Mouse (Mus musculus): Measurements from ENCODE around the gene Gata3.

The Gata3 gene

GRCm38 (mm10) chr2:9875220-9875619, 14.6 kb downstream of the Gata3 start:
- in situ Hi-C loops (cut with MboI, MseI), result loop anchor here (10.0 kb wide), 1 partner anchor 500 kb away; the partner anchor contains the start of gene Sfmbt2

GRCm38 (mm10) chr2:9874467-9875219, 15.2 kb downstream of the Gata3 start:
- in situ Hi-C loops (cut with MboI, MseI), result loop anchor here (5.0 to 10.0 kb wide), 2 partner anchors 187 to 500 kb away; partner anchors contain the start of gene Sfmbt2

- in situ Hi-C loops (cut with MboI, MseI), result loop anchor here (5.0 to 10.0 kb wide), 2 partner anchors 186 to 501 kb away; partner anchors contain the start of gene Sfmbt2
Measured at GRCm38 (mm10) chr2:9873757-9874156, 16.1 kb downstream of the Gata3 start.

GRCm38 (mm10) chr2:9872682-9873081, 17.2 kb downstream of the Gata3 start:
- in situ Hi-C loops (cut with MboI, MseI), result loop anchor here (5.0 to 10.0 kb wide), 2 partner anchors 185 to 502 kb away; partner anchors contain the start of gene Sfmbt2

GRCm38 (mm10) chr2:9871798-9872197, 18.0 kb downstream of the Gata3 start:
- in situ Hi-C loops (cut with MboI, MseI), result loop anchor here (5.0 to 10.0 kb wide), 2 partner anchors 184 to 503 kb away; partner anchors contain the start of gene Sfmbt2

GRCm38 (mm10) chr2:9871141-9871716, 18.6 kb downstream of the Gata3 start:
- in situ Hi-C loops (cut with MboI, MseI), result loop anchor here (5.0 to 10.0 kb wide), 2 partner anchors 184 to 504 kb away; partner anchors contain the start of gene Sfmbt2

GRCm38 (mm10) chr2:9867092-9867825, 22.6 kb downstream of the Gata3 start:
- in situ Hi-C loops (cut with MboI, MseI), result no loop called here

- in situ Hi-C loops (cut with MboI, MseI), result no loop called here
Measured at GRCm38 (mm10) chr2:9860698-9861097, 29.1 kb downstream of the Gata3 start.

- in situ Hi-C loops (cut with MboI, MseI), result no loop called here
Measured at GRCm38 (mm10) chr2:9855861-9856260, 34.0 kb downstream of the Gata3 start.

GRCm38 (mm10) chr2:9852851-9853576, 36.8 kb downstream of the Gata3 start:
- in situ Hi-C loops (cut with MboI, MseI), result no loop called here

- in situ Hi-C loops (cut with MboI, MseI), result no loop called here
Measured at GRCm38 (mm10) chr2:9835195-9835594, 54.6 kb downstream of the Gata3 start.

GRCm38 (mm10) chr2:9833712-9834111, 56.1 kb downstream of the Gata3 start:
- in situ Hi-C loops (cut with MboI, MseI), result no loop called here

GRCm38 (mm10) chr2:9827624-9828023, 62.2 kb downstream of the Gata3 start:
- in situ Hi-C loops (cut with MboI, MseI), result no loop called here

GRCm38 (mm10) chr2:9820611-9821010, 69.2 kb downstream of the Gata3 start:
- in situ Hi-C loops (cut with MboI, MseI), result no loop called here

- in situ Hi-C loops (cut with MboI, MseI), result no loop called here
Measured at GRCm38 (mm10) chr2:9818177-9818785, 71.6 kb downstream of the Gata3 start.
